Mouse (Mus musculus) limb, embryonic 12.5 days (tissue): ENCODE measurements around the gene Pbrm1. TPM values are rescaled to one million over a fixed set of nuclear protein-coding genes. Genes with fewer than 3 reads are reported as not detected.

Source experiments
- ATAC-seq: fragments of 200-750 bp; cut with Nextera tagmentation; 2 replicates; pipeline ENCODE4 v1.8.0; 2017; ENCODE audit warnings: low read depth, moderate TSS enrichment; ENCODE audit not compliant: insufficient number of reproducible peaks, insufficient read depth, low FRiP score, low TSS enrichment
- H3K27ac ChIP-seq: fragments of 300-500 bp; sonication (generic); 2 replicates; pipeline ENCODE4 v1.5.1; 2016; ENCODE audit warnings: mild to moderate bottlenecking, moderate library complexity
- H3K27me3 ChIP-seq: fragments of 300-500 bp; sonication (generic); 2 replicates; pipeline ENCODE4 v1.6.1; 2016; ENCODE audit warnings: mild to moderate bottlenecking, moderate library complexity
- H3K36me3 ChIP-seq: fragments of 300-500 bp; sonication (generic); 2 replicates; pipeline ENCODE4 v1.6.1; 2016; ENCODE audit warnings: mild to moderate bottlenecking, moderate library complexity
- H3K4me1 ChIP-seq: fragments of 300-500 bp; sonication (generic); replicated peaks from 2 replicates; pipeline ENCODE4 v1.6.1; 2016
- H3K4me2 ChIP-seq: fragments of 300-500 bp; sonication (generic); 2 replicates; pipeline ENCODE4 v1.6.1; 2016; ENCODE audit warnings: mild to moderate bottlenecking, moderate library complexity
- H3K4me3 ChIP-seq: fragments of 300-500 bp; sonication (generic); replicated peaks from 2 replicates; pipeline ENCODE4 v1.5.1; 2016; ENCODE audit warnings: mild to moderate bottlenecking
- H3K9ac ChIP-seq: fragments of 300-500 bp; sonication (generic); replicated peaks from 2 replicates; pipeline ENCODE4 v1.6.1; 2016; ENCODE audit warnings: mild to moderate bottlenecking, moderate library complexity
- H3K9me3 ChIP-seq: fragments of 300-500 bp; sonication (generic); 2 replicates; pipeline ENCODE4 v1.6.1; 2016; ENCODE audit warnings: mild to moderate bottlenecking, moderate library complexity
- WGBS: fragments of 180-500 bp; shearing (Covaris S2); methylation state at CpG from one replicate; pipeline ENCODE4 v1.1.7; 2016; 5-methylcytosine and 5-hydroxymethylcytosine counted together
- polyA plus RNA-seq: library from polyadenylated mRNA; unstranded; fragments of >200 nt; fragmentation: Nextera tagmentation; extraction: Ambion mirVana; gene quantifications from 2 replicates; pipeline ENCODE4 v1.2.1, GENCODE M21; 2016

Gene Pbrm1
- polyA plus RNA-seq, 1 experiment from 2014 or later: 189 TPM

- H3K4me2 ChIP-seq: no peak overlapping the region
- no peak for ATAC-seq
- WGBS: 90% methylated on average over 34 of the region's 34 CpGs
- H3K27ac ChIP-seq: no peak overlapping the region
- H3K9ac ChIP-seq: no peak overlapping the region
- no peaks in the 10 kb centered on the region for H3K9me3 ChIP-seq
- no peak overlapping the region for H3K4me3 ChIP-seq
- no peaks in the 10 kb centered on the region for H3K27me3 ChIP-seq
- H3K4me1 ChIP-seq: peaks cover 18% of the 10 kb centered on the region
- peaks cover 73% of the 10 kb centered on the region for H3K36me3 ChIP-seq
Observed at GRCm38 (mm10) chr14:31135495-31136410, 116.8 kb downstream of the Pbrm1 start.

DNA sequence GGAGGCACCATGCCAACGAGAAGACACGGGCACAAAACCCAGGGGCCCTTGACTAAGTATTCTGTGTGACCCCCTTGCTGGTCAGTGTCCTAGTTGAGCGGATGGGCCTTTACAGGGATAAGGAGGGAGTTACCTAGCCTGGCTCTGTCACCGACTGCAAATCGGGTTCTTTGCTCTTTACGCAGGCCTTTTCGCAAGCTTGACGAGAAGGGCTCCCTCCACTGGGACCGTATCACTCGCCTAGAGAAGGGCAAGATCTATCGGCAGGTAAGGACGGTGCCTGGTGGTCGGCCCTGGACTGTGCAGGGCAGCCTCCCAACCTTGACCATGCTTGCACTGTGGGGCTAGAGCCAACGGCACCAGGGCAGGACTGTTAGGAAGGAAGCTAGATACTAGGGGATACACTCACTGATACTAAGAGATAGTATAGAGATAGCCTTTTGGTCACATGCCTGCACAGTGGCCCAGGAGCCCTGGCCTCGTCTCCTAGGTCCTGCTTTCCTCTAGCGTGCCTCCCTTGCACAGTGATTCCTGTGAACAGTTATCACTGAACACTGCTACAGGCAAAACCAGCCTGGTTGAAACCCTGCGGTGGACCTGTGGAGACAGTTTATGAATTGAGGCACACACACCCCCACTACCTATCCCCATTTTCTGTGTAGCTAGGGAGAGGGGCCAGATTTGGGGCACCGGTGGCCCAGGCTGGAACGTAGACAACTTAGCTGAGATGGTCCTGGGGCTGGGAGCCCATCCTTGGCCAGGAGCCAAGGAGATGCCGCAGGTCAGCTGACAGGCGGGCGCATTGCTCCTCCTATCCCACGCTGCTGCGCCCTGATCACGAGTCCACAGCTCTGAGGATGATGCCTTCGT lies 117.7 kb downstream of the Pbrm1 start:
- no peak for ATAC-seq
- H3K27ac ChIP-seq: no peak overlapping the region
- H3K4me2 ChIP-seq: no peak overlapping the region
- peaks cover 82% of the 10 kb centered on the region for H3K36me3 ChIP-seq
- no peak overlapping the region for H3K4me3 ChIP-seq
- no peaks in the 10 kb centered on the region for H3K27me3 ChIP-seq
- WGBS: 92% methylated on average over 26 of the region's 26 CpGs
- no peaks in the 10 kb centered on the region for H3K9me3 ChIP-seq
- peaks cover 18% of the 10 kb centered on the region for H3K4me1 ChIP-seq
- H3K9ac ChIP-seq: no peak overlapping the region

- 85% methylated on average over 10 of the region's 10 CpGs for WGBS
- Histone ChIP-seq H3K4me1 (peaks cover 12% of the 10 kb centered on the region), H3K4me3 (no peak overlapping the region), H3K36me3 (peaks cover 88% of the 10 kb centered on the region), H3K27ac (no peak overlapping the region), H3K27me3 (no peaks in the 10 kb centered on the region), H3K4me2 (no peak overlapping the region), H3K9ac (no peak overlapping the region), H3K9me3 (no peaks in the 10 kb centered on the region)
- ATAC-seq: no peak
Observed at GRCm38 (mm10) chr14:31137281-31137595, 118.3 kb downstream of the Pbrm1 start.

DNA sequence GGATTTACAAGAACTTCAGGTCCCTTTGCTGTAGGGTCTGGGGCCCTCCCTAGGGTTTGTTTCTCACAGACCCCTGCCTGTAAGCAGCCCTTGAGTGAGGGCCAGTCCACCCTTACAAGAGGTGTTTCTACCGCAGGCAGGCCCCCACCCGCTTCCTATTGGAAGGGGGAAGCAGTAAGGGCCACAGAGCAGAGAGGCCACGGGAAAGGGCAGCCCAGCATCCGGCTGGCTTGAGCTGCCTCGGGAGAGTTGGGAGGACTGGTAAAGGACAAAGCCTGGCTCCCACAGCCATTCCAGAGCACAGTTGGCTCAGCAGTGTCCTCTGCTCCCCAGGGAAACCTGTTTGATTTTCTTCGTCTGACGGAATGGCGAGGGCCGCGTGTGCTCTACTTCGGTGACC lies 118.9 kb downstream of the Pbrm1 start:
- H3K27ac ChIP-seq: no peak overlapping the region
- 90% methylated on average over 11 of the region's 11 CpGs for WGBS
- H3K9ac ChIP-seq: no peak overlapping the region
- no peak overlapping the region for H3K4me2 ChIP-seq
- peaks cover 93% of the 10 kb centered on the region for H3K36me3 ChIP-seq
- no peaks in the 10 kb centered on the region for H3K27me3 ChIP-seq
- no peaks in the 10 kb centered on the region for H3K9me3 ChIP-seq
- peaks cover 6% of the 10 kb centered on the region for H3K4me1 ChIP-seq
- no peak overlapping the region for H3K4me3 ChIP-seq
- no peak for ATAC-seq

- H3K4me1 ChIP-seq: peaks cover under 1% of the 10 kb centered on the region; the same call in 1 of the 2 replicates
- H3K4me2 ChIP-seq: no peak overlapping the region
- no peaks in the 10 kb centered on the region for H3K27me3 ChIP-seq
- no peak for ATAC-seq
- WGBS: 94% methylated on average over 17 of the region's 35 CpGs
- H3K4me3 ChIP-seq: no peak overlapping the region
- no peak overlapping the region for H3K9ac ChIP-seq
- H3K27ac ChIP-seq: no peak overlapping the region
- H3K9me3 ChIP-seq: no peaks in the 10 kb centered on the region
- H3K36me3 ChIP-seq: peaks cover 99% of the 10 kb centered on the region
Observed at GRCm38 (mm10) chr14:31138219-31138896, 119.4 kb downstream of the Pbrm1 start.

- H3K27me3 ChIP-seq: no peaks in the 10 kb centered on the region
- ATAC-seq: no peak
- no peaks in the 10 kb centered on the region for H3K4me1 ChIP-seq
- WGBS: 93% methylated on average over 9 of the region's 9 CpGs
- H3K36me3 ChIP-seq: peaks cover 94% of the 10 kb centered on the region
- no peaks in the 10 kb centered on the region for H3K9me3 ChIP-seq
- no peak overlapping the region for H3K27ac ChIP-seq
- H3K9ac ChIP-seq: no peak overlapping the region
- no peak overlapping the region for H3K4me2 ChIP-seq
- H3K4me3 ChIP-seq: no peak overlapping the region
Observed at GRCm38 (mm10) chr14:31138897-31139429, 120.0 kb downstream of the Pbrm1 start.

DNA sequence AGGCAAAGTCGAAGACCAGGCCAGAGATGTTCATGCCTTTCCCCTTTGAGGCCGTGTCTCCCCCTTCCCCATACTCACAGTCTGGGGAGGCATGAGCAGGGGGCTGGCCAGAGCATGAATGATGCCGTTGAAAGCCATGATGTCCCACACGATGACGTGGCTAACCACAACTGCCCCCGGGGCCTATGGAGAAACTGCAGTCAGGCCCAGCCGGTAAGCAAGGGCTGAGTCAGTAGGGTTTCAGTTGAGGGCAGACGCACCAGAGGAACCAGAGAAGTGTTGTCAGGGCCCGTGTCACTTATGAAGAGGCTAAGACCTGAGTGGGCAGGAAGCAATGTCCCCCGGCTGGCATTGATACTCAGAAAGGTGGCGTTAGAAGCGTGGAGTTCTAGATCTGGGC lies 120.7 kb downstream of the Pbrm1 start:
- Histone ChIP-seq H3K4me1 (no peaks in the 10 kb centered on the region), H3K4me3 (no peak overlapping the region), H3K27ac (no peak overlapping the region), H3K4me2 (no peak overlapping the region), H3K9ac (no peak overlapping the region), H3K9me3 (no peaks in the 10 kb centered on the region), H3K27me3 (no peaks in the 10 kb centered on the region), H3K36me3 (peaks cover 87% of the 10 kb centered on the region)
- WGBS: 90% methylated on average over 12 of the region's 12 CpGs
- no peak for ATAC-seq

DNA sequence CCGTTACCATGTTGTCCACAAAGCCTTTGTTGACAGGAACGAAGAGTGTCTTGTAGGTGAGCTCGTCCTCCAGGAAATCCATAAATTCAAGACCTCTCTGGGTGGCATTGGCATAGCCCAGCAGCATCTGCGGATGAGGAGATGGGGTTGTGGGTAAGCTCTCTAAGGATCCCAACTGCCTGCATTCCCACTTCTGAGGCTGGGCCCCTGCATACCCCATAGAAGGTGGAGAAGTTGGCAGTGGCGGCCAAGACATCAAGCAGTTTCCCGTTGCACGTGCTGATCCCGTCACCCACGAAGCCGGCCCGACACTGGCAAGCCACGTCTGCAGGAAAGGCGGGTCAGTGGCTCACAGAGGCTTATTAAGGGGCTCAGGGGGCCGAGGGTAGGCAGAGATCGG lies 121.2 kb downstream of the Pbrm1 start:
- no peak overlapping the region for H3K9ac ChIP-seq
- WGBS: 94% methylated on average over 15 of the region's 15 CpGs
- ATAC-seq: no peak
- no peaks in the 10 kb centered on the region for H3K27me3 ChIP-seq
- no peak overlapping the region for H3K4me3 ChIP-seq
- no peaks in the 10 kb centered on the region for H3K9me3 ChIP-seq
- no peaks in the 10 kb centered on the region for H3K4me1 ChIP-seq
- H3K36me3 ChIP-seq: peaks cover 83% of the 10 kb centered on the region
- no peak overlapping the region for H3K27ac ChIP-seq
- no peak overlapping the region for H3K4me2 ChIP-seq

- no peaks in the 10 kb centered on the region for H3K9me3 ChIP-seq
- WGBS: 96% methylated on average over 14 of the region's 14 CpGs
- no peak for ATAC-seq
- no peak overlapping the region for H3K9ac ChIP-seq
- no peaks in the 10 kb centered on the region for H3K27me3 ChIP-seq
- peaks cover 74% of the 10 kb centered on the region for H3K36me3 ChIP-seq
- H3K4me2 ChIP-seq: no peak overlapping the region
- no peak overlapping the region for H3K27ac ChIP-seq
- no peak overlapping the region for H3K4me3 ChIP-seq
- H3K4me1 ChIP-seq: no peaks in the 10 kb centered on the region
Observed at GRCm38 (mm10) chr14:31141011-31141410, 122.1 kb downstream of the Pbrm1 start.

DNA sequence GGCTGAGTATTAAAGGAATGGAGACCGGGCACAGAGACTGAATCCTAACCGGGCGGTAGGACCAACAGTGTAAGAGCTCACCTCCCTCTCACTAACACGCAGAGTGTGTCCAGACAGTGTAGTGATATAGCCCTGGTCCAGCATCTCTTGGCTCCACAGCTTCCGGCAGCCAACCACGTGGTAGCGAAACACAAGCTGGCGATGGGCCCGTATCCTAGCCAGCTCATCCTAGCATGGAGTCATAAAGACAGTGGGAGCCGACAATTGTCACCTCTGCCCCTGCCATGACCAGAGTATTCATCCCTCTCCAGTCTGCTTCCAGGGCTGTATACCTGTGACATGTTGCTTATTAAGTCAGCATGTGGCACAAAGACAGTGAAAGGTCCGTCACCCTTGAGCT lies 126.8 kb downstream of the Pbrm1 start:
- no peak overlapping the region for H3K27ac ChIP-seq
- H3K9me3 ChIP-seq: no peaks in the 10 kb centered on the region
- no peak overlapping the region for H3K9ac ChIP-seq
- no peak overlapping the region for H3K4me2 ChIP-seq
- no peaks in the 10 kb centered on the region for H3K27me3 ChIP-seq
- peaks cover 27% of the 10 kb centered on the region for H3K36me3 ChIP-seq
- no peaks in the 10 kb centered on the region for H3K4me1 ChIP-seq
- H3K4me3 ChIP-seq: no peak overlapping the region
- WGBS: 92% methylated on average over 11 of the region's 11 CpGs
- no peak for ATAC-seq
